Mouse (Mus musculus) T-helper 1 cell (primary cell): ENCODE results near the gene C1qtnf7.

Experiments
- in situ Hi-C: fragments of 300-600 bp; cut with MboI, MseI; formaldehyde crosslinking; loops from one replicate; pipeline ENCODE4 v1.15.1; 2025; ENCODE audit warnings: high pct_unique_total_duplicates

Gene C1qtnf7

DNA sequence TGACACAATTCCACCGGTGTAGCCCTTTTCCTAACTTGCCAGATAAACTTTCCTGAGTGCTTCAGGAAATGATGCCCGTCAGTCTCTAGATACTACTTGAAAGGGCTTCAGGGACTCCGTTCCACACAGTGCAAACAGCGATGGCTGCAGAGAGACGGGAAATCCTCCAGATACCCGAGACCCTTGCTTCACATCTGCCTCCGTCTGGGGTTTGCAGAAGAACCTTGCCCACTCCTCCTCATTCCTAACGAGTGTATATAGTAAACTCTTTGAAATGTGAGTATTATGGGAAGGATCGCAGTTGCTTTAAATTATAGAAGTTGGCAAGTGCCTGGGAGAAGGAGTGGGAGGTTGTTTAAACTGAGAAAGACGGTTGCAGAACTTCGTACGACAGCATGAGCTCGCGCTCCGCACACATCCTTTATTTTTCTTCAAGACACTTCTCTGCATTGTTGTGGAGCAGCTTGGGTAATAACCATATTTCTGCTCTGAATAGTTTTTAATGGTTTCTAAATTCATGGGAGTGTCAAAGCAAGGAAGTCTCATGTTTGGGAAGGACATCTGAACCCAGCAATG, at the start of gene C1qtnf7:
Gene C1qtnf7 (plus strand): TSS at position 138 of the 576 bp plus-strand sequence.
- in situ Hi-C loops: no loop called here

DNA sequence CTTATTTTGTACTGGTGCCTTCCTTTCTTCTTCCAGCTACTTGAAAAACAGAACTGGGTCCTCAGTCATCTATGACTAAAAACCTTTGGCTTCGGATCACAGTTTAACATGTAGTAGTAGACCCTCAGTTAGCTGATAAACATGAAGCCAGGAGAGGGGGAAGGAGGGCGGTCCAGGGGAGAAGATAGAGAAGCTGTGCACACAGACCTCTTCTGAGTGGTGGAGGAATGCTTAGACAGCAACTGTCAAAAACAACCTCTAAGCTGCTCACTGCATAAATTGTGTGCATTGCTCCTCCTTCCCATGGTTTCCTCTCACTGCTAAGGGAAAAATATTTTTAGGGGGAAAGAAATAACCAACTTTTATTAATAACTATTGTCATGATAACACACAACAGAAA, 48.6 kb upstream of the C1qtnf7 start:
- in situ Hi-C loops: no loop called here

DNA sequence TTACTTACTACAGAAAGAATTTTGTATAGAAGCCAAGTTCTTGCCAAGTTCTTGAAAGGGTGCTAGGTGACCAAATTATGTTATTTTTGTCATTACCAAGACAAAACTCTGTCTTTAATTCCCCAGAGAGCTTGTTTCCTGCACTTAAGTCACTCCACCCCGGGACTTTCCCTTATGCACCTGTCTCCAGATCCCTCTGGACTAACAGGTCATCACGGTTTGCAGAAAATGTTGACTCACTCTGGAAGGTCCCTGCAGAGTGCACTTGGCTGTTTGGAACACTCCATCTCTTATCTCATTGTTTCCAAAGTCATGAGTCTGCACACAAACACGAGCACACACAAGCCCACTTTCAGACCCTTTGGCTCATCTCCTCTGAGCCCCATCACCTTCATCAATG, 48.1 kb upstream of the C1qtnf7 start:
- in situ Hi-C loops: no loop called here

DNA sequence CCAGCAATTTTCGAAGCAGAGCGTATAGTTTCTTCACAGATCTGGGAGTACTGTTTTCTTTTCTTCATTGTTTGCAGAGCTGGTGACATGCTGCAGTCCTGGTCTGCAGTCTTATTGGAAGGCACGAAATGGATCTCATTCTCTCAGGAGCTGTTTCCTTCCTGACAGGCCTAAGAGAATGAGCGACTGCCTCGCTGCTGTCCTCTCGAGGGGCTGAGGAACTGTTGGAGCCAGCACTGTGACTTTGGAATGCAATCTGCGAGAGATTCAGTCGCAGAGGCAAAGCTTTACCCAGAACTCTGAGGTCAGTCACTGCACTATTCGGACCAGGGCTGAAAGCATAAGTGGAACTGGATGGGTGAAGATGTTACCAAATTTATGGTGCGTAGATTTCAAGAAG, 46.4 kb upstream of the C1qtnf7 start:
- in situ Hi-C loops: no loop called here

DNA sequence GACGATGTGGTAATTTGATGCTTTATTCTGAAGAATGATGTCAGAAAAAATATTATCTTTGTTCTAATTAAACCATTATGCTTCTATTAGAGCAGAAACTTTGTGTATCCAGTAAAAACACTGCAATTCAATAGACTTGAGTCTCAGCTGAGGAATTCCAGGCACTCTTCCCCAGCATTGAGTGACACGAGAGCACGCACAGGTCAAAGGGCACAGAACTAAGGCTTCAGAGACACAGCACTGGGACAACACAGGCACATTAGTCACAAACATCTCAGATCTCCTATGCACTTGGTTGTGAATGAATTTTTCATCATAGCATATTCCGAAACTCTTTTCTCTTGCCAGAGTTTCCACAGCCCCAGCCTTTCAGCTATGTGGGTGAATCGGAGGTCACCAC, 37.4 kb upstream of the C1qtnf7 start:
- in situ Hi-C loops: no loop called here

DNA sequence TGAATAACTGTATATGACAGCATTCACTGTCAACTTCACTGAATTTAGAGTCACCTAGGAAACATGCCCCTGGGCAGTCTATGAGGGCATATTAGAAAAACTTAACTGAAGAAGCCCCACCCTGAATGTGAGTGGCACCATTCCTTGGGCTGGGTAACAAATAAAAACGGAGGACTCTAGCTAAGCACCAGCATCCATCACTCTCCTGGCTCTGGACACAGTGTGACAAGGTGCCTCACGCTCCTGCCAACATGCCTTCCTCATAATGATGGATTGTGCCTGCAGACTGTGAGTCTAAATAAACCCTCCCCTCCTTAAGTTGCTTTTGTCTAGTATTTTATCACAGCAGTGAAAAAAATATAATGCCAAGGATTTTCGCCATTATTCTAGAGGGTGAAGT, 35.3 kb upstream of the C1qtnf7 start:
- in situ Hi-C loops: no loop called here

DNA sequence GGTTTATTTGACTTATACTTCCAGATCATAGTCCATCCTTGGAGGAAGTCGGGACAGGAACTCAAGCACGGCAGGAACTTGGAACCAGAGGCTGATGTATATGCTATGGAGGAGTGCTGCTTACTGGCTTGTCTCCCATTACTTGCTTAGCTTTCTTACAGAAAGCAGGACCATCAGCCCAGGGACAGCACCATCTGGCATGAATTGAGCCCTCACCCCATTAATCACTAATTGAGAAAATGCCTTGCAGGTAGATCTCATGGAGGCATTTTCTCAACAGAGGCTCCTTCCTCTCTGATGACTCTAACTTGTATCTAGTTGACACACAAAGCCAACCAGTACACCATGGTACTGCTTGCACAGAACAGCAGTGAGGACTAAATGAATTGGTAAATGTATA, 34.6 kb upstream of the C1qtnf7 start:
- in situ Hi-C loops: no loop called here

DNA sequence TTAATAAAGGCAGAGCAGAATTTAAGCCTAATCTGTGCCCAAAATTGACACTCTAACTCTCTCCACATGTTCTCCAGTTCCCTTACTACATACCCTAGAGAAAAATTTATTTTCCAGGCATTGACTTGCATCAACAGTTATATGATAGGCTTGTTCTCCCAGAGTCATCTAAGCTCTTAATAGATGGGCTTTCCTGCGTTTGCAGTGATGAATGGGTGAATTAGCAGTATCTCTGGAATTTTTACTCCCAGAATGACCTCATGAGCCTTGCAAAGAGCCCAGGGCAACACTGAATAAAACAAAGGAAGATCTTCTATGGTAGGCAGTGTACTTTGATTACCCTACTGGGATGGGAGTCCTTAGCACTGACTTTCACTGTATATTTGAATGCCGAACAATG, 33.5 kb upstream of the C1qtnf7 start:
- in situ Hi-C loops: no loop called here

DNA sequence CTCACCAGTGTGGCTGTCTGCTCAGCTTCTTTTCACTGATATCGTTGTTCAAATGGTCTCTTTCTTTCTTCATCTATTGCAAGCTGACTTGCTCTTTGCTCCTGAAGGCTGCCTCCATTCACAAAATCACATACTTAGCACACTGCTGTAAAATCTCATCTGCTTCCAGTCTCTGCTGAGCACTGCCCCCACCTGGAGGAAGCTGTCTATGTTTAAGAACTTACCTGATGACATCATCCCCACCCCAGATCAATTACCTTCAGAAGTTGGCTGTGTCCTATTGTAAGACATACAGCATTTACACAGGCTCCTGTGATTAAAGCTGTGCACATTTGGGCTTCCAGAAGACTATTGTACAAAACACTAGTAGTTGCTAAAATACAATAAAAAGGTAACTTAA, 13.5 kb upstream of the C1qtnf7 start:
- in situ Hi-C loops: no loop called here

DNA sequence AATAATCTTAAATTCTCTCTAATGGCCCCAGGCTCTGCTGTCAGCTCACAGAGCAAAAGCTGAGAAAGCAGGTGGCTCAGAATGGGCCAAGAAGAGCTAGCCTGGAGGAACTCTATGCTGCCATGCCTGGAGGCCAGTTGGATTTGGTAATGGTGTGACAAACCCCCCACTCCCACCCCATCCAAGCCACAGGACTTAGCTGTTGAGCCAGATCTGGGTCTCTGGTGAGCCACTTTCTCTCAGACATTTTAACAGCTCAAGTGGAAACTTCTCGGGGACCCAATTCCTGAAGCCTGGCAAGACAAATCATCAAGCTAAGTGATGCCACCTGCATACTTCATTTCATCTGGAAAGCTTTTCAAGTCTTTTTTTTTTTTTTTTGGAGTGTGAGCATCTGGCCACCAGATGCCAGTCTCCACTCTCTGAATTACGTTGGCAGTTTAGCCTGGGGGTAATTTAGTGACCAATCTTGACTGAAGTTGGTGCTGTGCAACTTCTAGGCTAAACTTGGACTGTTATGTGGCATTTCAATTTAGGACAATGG, 11.0 kb upstream of the C1qtnf7 start:
- in situ Hi-C loops: no loop called here

DNA sequence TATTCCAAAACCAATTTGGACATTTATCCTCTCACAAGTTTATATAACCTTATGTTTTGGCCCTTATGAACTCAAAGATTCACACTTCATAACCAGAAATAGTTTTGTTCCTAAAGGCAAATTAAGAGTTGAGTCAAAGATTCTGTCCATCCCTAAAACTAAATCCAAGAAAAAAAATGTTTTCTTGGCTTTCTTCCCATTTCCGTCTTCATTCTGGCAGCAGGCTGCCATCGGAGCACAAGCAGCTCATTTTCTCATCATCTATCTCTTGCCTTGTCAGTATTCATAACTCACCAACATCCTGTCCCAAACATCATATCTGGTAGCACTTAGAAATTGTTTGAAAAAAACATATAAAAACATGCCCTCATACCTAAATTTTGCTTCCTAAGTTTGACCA, 6.9 kb upstream of the C1qtnf7 start:
- in situ Hi-C loops: no loop called here

DNA sequence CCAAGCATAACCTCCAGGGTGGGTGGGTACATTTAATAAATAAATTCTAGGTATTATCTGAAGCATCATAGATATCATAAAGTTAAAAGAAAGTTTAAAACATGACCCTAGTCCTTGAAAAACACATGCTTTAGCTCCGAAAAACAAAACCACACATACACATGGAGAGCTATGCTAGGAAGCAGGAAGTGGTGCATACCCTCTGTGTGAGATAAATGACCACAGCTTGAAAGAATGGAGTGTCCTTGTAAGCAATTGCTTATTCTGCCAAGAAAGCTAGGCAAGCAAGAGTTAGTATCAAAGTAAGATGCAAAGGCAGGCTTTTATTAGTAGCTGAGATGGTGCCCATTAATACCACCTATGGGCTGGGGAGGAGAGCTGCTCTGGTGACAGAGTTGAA, 6.4 kb upstream of the C1qtnf7 start:
- in situ Hi-C loops: no loop called here

DNA sequence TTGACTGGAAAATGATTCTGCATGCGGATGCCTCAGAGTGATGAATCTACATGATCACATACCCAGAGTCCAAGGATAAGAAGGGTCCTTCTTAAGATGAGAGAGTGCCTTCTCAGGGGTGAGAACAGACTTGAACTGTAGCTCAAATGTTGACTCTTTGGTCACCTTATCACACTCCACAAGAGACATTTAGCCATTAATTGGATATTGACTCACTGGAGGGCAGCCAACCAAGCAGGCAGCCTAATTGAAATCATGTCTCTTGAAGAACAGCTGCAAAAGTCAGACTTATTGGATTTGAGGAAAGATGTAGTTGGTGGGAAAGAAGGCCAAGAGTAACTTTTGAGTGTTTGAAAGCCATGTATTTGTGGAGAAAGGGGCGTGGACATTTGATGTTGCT, 4.2 kb upstream of the C1qtnf7 start:
- in situ Hi-C loops: no loop called here

DNA sequence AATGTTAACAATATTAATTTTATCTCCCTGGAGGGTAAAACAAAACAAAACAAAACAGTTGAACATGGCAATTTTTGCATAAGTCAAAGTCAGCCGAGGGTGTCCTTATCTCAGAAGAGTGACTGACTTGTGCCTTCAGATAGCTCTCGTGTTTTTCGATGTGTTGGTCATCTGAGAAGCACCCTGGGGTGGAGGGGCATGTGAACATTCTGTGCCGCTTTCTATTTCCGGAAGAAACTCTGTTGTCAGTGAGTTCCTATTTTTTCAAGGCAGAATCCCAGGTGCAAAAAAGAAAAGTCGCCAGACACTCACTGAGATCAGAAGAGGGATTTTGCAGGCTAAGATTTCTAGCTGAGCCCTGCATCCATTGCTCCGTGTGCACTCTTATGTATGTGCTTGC, 1.2 kb downstream of the C1qtnf7 start:
- in situ Hi-C loops: no loop called here

DNA sequence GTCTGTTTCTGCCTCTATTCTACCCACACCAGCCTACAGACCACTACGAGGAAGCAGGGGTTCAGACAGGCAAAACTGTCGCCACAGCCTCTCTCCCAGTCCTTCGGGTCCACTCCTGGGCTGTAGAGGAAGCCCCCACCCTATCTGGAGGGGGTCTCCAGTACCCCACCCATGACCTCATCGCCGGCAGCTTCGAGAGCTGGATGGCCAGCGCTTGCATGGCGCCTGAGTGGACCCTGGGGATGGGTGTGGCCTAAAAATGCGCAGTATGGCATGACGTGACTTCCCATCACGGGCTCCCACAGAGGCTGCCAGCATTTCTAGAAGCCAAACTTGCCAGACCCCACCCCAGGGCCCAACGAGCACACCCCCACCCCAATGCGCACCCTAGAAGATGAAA, 2.0 kb downstream of the C1qtnf7 start:
- in situ Hi-C loops: no loop called here

DNA sequence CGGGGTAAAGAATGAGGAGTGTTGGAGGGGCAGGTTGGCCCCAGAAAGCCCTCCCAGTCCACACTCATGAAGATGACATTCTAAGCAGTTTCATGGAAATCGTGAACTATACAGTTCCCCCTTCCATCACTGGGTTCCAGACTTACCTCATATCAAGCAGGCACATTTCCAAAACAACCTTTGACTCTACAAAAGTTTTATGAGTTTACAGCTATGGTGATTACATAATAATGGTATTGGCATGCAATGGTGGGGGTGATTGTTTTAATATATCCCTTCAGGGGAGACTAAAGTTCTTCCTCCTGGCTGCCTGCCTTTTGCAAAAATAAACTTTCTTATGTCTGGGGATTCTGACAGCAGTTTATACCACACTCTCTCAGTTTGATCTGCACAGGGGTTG, 4.6 kb downstream of the C1qtnf7 start:
- in situ Hi-C loops: no loop called here

DNA sequence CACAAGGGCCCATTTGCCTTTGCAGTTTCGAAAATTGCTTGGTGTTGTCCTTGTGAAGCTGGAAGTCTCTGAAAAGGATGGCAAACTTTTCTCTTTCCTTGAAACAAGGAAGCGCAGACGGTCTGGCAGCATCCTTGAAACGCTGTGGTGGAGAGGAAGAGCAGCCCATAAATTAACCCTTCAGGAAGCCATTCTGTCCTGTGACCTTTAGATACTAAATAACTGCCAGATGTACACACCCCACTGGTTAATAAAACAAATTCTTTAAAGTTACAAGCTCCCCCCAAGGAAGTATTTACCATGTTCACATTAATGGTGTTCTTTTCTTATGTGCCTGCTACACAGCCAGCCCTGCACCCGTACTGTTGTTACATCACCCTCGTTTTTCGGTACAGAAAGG, 6.0 kb downstream of the C1qtnf7 start:
- in situ Hi-C loops: no loop called here

DNA sequence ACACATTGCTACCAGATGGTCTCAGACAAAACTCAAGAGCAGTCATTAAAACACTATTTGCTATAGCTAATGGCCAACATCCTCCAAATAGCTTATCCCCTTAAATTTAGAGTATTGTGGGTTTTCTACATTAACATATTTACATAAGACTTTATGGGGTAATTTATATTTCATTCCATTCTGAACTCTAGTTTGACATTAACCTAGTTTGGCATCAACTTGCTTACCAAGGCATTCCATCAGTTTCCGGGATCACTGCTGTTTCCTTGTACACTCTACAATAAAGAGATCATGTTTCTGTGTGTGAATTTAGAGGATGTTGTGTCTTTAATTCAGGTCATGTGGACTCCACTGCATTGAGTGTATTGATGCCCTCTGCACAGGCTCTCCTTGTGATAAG, 7.5 kb downstream of the C1qtnf7 start:
- in situ Hi-C loops: no loop called here

DNA sequence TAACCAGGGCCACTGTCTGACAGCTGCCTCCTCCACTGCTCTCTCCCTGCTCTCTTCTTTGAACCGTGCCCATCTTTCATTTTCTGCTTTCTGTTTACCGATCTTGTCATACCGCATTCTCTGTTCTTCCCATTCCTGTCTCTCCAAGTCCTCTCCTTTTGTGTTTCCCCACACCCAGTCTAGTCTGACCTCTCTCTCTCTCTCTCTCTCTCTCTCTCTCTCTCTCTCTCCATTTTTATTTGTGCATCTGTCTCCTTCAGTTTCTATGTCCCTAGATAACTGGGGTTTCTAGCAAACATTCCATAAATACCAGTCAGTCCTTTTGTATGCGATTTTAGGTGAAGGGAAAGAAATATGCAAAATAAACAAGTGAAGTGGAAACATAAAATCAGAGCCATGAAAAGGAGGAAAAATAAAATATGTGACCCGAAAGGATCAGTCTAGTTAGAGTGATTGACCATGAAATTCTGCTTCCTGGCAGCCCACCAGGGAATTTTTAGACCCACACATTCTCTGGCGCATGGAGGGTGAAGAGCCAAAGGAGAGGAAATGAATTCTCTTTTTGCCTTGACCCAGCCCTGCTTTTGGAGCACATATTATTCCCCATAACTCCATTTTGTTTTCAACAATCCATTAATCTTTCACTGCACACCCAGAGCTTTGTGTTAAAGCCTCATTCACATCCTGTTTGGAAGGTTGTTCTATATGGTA, 11.7 kb downstream of the C1qtnf7 start:
- in situ Hi-C loops: no loop called here

DNA sequence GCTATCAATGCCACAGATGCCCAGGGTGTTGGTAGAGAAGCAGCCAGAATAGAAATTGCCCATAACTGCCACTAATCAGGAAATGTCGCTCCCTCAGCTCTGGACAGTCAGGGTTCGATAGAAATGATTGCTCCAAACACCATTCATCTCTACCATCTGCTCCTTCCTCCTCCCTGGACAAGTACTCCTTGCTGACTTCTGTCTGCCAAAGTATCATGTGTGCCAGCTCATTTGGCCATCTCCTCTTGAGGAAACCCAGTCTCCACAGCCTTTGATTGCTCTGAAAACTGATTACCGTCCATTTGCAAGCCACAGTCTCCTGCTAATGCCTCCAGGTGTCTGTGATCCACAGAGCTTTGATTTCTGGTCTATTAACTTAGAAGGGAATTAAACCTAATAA, 14.8 kb downstream of the C1qtnf7 start:
- in situ Hi-C loops: no loop called here

DNA sequence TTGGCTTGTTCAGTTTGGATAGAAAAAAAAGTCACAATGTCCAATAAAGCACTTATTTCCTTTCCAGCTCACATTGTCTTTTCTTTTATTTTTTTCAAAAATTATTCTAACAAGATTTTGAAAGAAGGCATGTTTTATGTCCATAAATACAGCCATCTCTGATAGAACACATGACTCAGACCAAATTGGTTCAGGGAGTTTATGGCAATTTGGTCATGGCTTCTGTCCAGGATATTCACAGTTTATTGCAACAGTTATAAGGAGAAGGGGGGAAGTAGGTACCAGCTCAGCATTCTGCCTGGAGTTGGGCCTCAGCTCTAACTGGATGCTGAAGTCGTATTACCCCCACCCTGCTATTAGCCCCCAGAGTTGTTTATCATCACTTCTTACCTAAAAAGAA, 15.5 kb downstream of the C1qtnf7 start:
- in situ Hi-C loops: no loop called here

DNA sequence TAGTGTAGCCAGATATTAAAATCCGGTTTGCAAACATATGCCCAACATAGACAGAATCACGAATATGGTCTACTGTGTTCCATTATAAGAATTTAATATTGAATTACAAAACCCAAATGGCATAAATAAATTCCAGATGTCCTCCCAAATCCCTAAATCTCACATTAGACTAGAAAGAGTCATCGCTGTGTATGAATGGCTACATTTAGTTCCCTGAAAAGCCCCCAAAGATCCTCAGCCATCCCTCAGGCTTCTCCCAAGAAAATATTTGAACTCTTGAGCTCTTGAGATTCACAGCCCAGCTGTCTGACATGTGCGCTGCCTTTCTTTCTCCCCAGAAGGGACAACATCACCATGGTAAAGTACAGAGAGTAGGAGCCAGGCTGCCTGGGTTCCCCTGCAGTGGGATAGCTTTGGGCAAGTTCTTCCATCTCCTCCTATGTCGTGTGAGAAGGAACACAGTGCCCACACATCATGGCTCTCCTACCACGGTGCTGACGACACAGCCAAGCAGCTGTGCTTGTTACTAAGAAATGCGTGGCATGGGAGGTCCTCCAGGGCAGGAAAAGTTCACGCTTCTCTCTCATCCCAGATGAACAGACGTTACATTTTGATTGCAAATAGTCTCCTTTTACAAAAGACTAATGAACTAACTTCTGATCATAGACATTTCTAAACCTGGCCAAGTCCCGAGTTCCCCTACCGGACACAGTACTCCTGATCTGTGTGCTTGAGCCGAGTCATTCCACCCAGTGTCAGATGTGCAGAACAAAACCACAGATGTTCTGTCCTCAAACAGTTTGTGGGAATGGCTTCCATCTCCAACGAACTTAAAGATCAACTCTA, 23.2 kb downstream of the C1qtnf7 start:
- in situ Hi-C loops: no loop called here

DNA sequence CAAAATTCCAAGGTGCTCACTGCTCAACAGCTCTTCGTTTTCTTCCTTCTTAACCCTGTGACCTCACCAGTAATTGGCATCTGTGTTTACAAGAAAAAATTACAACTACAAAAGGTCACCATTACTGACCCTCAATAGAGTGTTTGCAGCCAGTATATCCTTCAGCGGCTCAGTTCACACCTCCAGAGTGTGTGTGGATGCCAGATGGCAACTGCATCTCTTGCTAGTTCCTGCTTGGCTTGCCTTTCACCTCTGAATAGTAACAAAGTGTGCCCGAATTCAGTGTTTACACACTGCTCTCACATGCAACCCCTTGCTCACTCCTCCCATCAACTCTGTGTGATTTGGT, 23.8 kb downstream of the C1qtnf7 start:
- in situ Hi-C loops: no loop called here
